Mouse (Mus musculus): ENCODE results near the gene Dlg4. TPM values are rescaled to one million over a fixed set of nuclear protein-coding genes. Genes with fewer than 3 reads are reported as not detected.

The Dlg4 gene
- polyA plus RNA-seq, 1 experiment from 2014 or later: 13.2 TPM

DNA sequence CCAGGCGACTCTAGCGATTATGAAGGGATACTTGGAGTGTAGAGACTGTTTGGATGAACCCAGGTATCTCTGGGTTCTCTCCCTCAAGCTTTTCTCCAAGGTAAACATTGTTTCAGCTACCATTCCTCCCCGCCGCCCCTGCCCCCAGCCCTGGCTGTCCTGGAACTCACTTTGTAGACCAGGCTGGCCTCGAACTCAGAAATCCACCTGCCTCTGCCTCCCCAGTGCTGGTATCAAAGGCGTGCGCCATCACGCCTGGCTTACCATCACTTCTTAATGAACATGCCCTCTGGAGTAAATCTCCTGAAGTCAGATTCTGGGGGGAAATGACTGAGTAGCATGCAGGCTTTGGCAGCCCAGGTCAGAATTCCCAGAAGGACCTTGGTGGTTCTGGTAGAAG, 34.5 kb upstream of the Dlg4 start, which contains the start of gene Elp5:
TSS of gene Elp5 (minus strand) at position 293 of the 400 bp plus-strand sequence.
- H3K4me3 ChIP-seq (ENCODE audit: low read length): peak within 1 kb of the TSS; percentile 100
- peaks cover 15% of the 10 kb centered on the region for H3K4me1 ChIP-seq (ENCODE audit: control insufficient read depth, insufficient read depth, low read length)
- ATAC-seq (ENCODE audit: low FRiP score, low TSS enrichment): no peak
- H3K27me3 ChIP-seq (ENCODE audit: control insufficient read depth, insufficient read depth, low read length): no peaks in the 10 kb centered on the region
- peak within 1 kb of the TSS; percentile 99 for H3K27ac ChIP-seq (ENCODE audit: low read depth, low read length)
- no peaks in the 10 kb centered on the region for H3K9me3 ChIP-seq (ENCODE audit: control insufficient read depth, low read length)
- WGBS: 44% methylated on average over 8 of the region's 8 CpGs
- peak within 1 kb of the TSS; percentile 99 for H3K9ac ChIP-seq (ENCODE audit: low read depth, low read length)
- H3K4me2 ChIP-seq (replicated peaks; ENCODE audit: low read depth, low read length): peak within 1 kb of the TSS; percentile 90
- peaks cover 44% of the 10 kb centered on the region for H3K36me3 ChIP-seq (ENCODE audit: control insufficient read depth, insufficient read depth, low read length)

DNA sequence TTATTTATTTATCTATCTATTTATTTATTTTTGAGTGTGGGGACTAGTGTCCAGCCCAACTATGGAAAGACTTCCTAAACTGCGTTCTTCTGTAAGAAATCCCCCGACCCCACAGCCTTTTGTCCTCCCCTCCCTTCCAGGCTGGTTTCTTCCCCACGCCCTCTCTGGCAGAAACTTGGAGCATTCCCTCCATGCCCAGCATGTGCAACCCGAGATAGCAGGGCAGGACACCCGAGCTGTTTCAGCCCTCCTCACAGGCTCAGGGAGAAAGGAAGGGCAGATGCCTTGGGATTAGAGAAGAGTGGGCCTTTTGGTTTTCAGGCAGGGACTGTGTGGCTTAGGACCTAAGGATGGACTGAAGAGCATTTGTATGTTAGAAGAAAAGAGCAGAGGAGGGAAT, 33.9 kb upstream of the Dlg4 start:
- Histone ChIP-seq H3K4me3 (ENCODE audit: low read length) (peak overlapping the region; percentile 100), H3K4me1 (ENCODE audit: control insufficient read depth, insufficient read depth, low read length) (peaks cover 15% of the 10 kb centered on the region), H3K36me3 (ENCODE audit: control insufficient read depth, insufficient read depth, low read length) (peaks cover 47% of the 10 kb centered on the region), H3K27me3 (ENCODE audit: control insufficient read depth, insufficient read depth, low read length) (no peaks in the 10 kb centered on the region), H3K9ac (ENCODE audit: low read depth, low read length) (peak overlapping the region; percentile 99; the same call in 1 of the 2 replicates), H3K4me2 (replicated peaks; ENCODE audit: low read depth, low read length) (peak overlapping the region; percentile 90), H3K9me3 (ENCODE audit: control insufficient read depth, low read length) (no peaks in the 10 kb centered on the region), H3K27ac (ENCODE audit: low read depth, low read length) (no peak overlapping the region)
- no peak for ATAC-seq (ENCODE audit: low FRiP score, low TSS enrichment)
- WGBS: 14% methylated on average over 5 of the region's 5 CpGs

GRCm38 (mm10) chr11:69983377-69983776, 33.4 kb upstream of the Dlg4 start:
- no peak for ATAC-seq (ENCODE audit: low FRiP score, low TSS enrichment)
- peaks cover 50% of the 10 kb centered on the region for H3K36me3 ChIP-seq (ENCODE audit: control insufficient read depth, insufficient read depth, low read length)
- peak overlapping the region; percentile 99; the same call in 1 of the 2 replicates for H3K9ac ChIP-seq (ENCODE audit: low read depth, low read length)
- H3K9me3 ChIP-seq (ENCODE audit: control insufficient read depth, low read length): no peaks in the 10 kb centered on the region
- H3K27ac ChIP-seq (ENCODE audit: low read depth, low read length): no peak overlapping the region
- H3K4me1 ChIP-seq (ENCODE audit: control insufficient read depth, insufficient read depth, low read length): peaks cover 15% of the 10 kb centered on the region
- 79% methylated on average over 4 of the region's 4 CpGs for WGBS
- H3K27me3 ChIP-seq (ENCODE audit: control insufficient read depth, insufficient read depth, low read length): no peaks in the 10 kb centered on the region
- H3K4me3 ChIP-seq (ENCODE audit: low read length): peak overlapping the region; percentile 100; the same call in 1 of the 2 replicates
- H3K4me2 ChIP-seq (replicated peaks; ENCODE audit: low read depth, low read length): peak overlapping the region; percentile 90; the same call in 1 of the 2 replicates

DNA sequence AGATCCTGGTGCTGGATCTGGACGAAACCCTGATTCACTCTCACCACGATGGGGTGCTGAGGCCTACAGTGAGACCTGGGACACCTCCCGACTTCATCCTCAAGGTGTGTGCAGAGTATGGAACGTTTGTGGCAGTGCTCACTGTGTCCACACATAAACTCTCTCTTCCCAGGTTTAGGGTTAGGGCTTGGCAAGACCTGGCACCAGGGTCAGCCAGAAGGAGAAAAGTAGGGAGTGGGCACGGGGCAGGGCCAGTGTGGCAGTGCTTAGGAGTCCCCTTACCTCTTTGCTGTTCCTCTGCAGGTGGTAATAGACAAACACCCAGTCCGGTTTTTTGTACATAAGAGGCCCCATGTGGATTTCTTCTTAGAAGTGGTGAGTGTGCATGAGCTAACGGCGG, 32.3 kb upstream of the Dlg4 start:
- H3K27ac ChIP-seq (ENCODE audit: low read depth, low read length): no peak overlapping the region
- no peak overlapping the region for H3K4me3 ChIP-seq (ENCODE audit: low read length)
- no peak overlapping the region for H3K4me2 ChIP-seq (replicated peaks; ENCODE audit: low read depth, low read length)
- H3K4me1 ChIP-seq (ENCODE audit: control insufficient read depth, insufficient read depth, low read length): peaks cover 15% of the 10 kb centered on the region
- no peak overlapping the region for H3K9ac ChIP-seq (ENCODE audit: low read depth, low read length)
- no peaks in the 10 kb centered on the region for H3K27me3 ChIP-seq (ENCODE audit: control insufficient read depth, insufficient read depth, low read length)
- H3K9me3 ChIP-seq (ENCODE audit: control insufficient read depth, low read length): no peaks in the 10 kb centered on the region
- peaks cover 57% of the 10 kb centered on the region for H3K36me3 ChIP-seq (ENCODE audit: control insufficient read depth, insufficient read depth, low read length)
- ATAC-seq (ENCODE audit: low FRiP score, low TSS enrichment): no peak
- 89% methylated on average over 8 of the region's 8 CpGs for WGBS

DNA sequence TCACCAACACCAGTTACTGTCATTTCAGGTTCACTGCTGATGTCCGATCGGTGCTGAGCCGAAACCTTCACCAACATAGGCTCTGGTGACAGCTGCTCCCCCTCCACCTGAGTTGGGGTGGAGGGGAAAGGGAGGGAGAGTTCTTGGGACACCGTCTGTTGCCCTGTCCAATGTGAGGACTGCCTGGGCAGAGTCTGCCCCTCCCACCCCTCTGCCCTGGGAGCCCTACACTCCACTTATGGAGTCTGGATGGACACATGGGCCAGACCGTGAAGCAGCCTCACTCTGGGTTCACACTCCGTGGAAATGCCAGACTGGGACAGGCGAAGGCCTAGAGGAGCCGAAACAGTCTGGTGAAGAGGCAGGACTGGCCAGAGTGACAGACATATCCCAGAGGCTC, 26.8 kb upstream of the Dlg4 start:
- H3K4me1 ChIP-seq (ENCODE audit: control insufficient read depth, insufficient read depth, low read length): peaks cover 9% of the 10 kb centered on the region
- no peaks in the 10 kb centered on the region for H3K27me3 ChIP-seq (ENCODE audit: control insufficient read depth, insufficient read depth, low read length)
- H3K9me3 ChIP-seq (ENCODE audit: control insufficient read depth, low read length): no peaks in the 10 kb centered on the region
- no peak for ATAC-seq (ENCODE audit: low FRiP score, low TSS enrichment)
- peaks cover 72% of the 10 kb centered on the region for H3K36me3 ChIP-seq (ENCODE audit: control insufficient read depth, insufficient read depth, low read length)
- H3K9ac ChIP-seq (ENCODE audit: low read depth, low read length): no peak overlapping the region
- 88% methylated on average over 8 of the region's 8 CpGs for WGBS
- H3K4me2 ChIP-seq (replicated peaks; ENCODE audit: low read depth, low read length): no peak overlapping the region
- no peak overlapping the region for H3K4me3 ChIP-seq (ENCODE audit: low read length)
- peak overlapping the region; percentile 11; the same call in 1 of the 2 replicates for H3K27ac ChIP-seq (ENCODE audit: low read depth, low read length)

- peak; percentile 68 for ATAC-seq (ENCODE audit: low FRiP score, low TSS enrichment)
- Histone ChIP-seq H3K4me1 (ENCODE audit: control insufficient read depth, insufficient read depth, low read length) (peaks cover 9% of the 10 kb centered on the region), H3K9me3 (ENCODE audit: control insufficient read depth, low read length) (no peaks in the 10 kb centered on the region), H3K4me3 (ENCODE audit: low read length) (peak within 1 kb of the TSS; percentile 85), H3K27me3 (ENCODE audit: control insufficient read depth, insufficient read depth, low read length) (no peaks in the 10 kb centered on the region), H3K4me2 (replicated peaks; ENCODE audit: low read depth, low read length) (peak within 1 kb of the TSS; percentile 61), H3K9ac (ENCODE audit: low read depth, low read length) (peak within 1 kb of the TSS; percentile 87), H3K36me3 (ENCODE audit: control insufficient read depth, insufficient read depth, low read length) (peaks cover 62% of the 10 kb centered on the region), H3K27ac (ENCODE audit: low read depth, low read length) (peak within 1 kb of the TSS; percentile 91)
- WGBS: under 1% methylated on average over 40 of the region's 40 CpGs
Measured at GRCm38 (mm10) chr11:69990850-69991691, 25.7 kb upstream of the Dlg4 start, which contains the start of gene Gabarap. Gene Gabarap (plus strand): TSS chr11:69991143.

DNA sequence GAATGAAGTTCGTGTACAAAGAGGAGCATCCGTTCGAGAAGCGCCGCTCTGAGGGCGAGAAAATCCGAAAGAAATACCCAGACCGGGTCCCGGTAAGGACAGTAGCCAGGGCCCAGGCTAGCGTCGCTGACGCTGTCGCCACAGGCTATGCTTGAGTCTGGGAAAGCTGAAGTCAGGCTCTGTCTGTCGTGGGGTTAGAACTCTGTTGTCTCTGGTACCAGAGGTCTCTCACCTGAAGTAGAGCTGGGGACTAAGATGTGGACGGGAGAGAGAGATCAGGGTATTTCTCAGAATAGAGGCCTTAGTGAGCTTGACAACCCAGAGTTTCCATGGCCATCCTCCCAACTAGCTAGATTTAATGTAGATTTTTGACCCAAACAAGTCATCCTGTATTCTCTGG, 25.0 kb upstream of the Dlg4 start:
- Histone ChIP-seq H3K9me3 (ENCODE audit: control insufficient read depth, low read length) (no peaks in the 10 kb centered on the region), H3K27me3 (ENCODE audit: control insufficient read depth, insufficient read depth, low read length) (no peaks in the 10 kb centered on the region), H3K4me1 (ENCODE audit: control insufficient read depth, insufficient read depth, low read length) (peaks cover 9% of the 10 kb centered on the region), H3K4me2 (replicated peaks; ENCODE audit: low read depth, low read length) (peak overlapping the region; percentile 61), H3K36me3 (ENCODE audit: control insufficient read depth, insufficient read depth, low read length) (peaks cover 56% of the 10 kb centered on the region), H3K27ac (ENCODE audit: low read depth, low read length) (peak overlapping the region; percentile 91), H3K9ac (ENCODE audit: low read depth, low read length) (peak overlapping the region; percentile 87), H3K4me3 (ENCODE audit: low read length) (peak overlapping the region; percentile 85)
- ATAC-seq (ENCODE audit: low FRiP score, low TSS enrichment): no peak
- 1% methylated on average over 15 of the region's 15 CpGs for WGBS

- no peak for ATAC-seq (ENCODE audit: low FRiP score, low TSS enrichment)
- H3K4me1 ChIP-seq (ENCODE audit: control insufficient read depth, insufficient read depth, low read length): peaks cover 10% of the 10 kb centered on the region
- H3K9ac ChIP-seq (ENCODE audit: low read depth, low read length): peak overlapping the region; percentile 87; the same call in 1 of the 2 replicates
- peaks cover 49% of the 10 kb centered on the region for H3K36me3 ChIP-seq (ENCODE audit: control insufficient read depth, insufficient read depth, low read length)
- H3K4me2 ChIP-seq (replicated peaks; ENCODE audit: low read depth, low read length): peak overlapping the region; percentile 61
- H3K27me3 ChIP-seq (ENCODE audit: control insufficient read depth, insufficient read depth, low read length): no peaks in the 10 kb centered on the region
- no peaks in the 10 kb centered on the region for H3K9me3 ChIP-seq (ENCODE audit: control insufficient read depth, low read length)
- 81% methylated on average over 10 of the region's 10 CpGs for WGBS
- H3K27ac ChIP-seq (ENCODE audit: low read depth, low read length): no peak overlapping the region
- peak overlapping the region; percentile 85 for H3K4me3 ChIP-seq (ENCODE audit: low read length)
Measured at GRCm38 (mm10) chr11:69992396-69992795, 24.3 kb upstream of the Dlg4 start.

DNA sequence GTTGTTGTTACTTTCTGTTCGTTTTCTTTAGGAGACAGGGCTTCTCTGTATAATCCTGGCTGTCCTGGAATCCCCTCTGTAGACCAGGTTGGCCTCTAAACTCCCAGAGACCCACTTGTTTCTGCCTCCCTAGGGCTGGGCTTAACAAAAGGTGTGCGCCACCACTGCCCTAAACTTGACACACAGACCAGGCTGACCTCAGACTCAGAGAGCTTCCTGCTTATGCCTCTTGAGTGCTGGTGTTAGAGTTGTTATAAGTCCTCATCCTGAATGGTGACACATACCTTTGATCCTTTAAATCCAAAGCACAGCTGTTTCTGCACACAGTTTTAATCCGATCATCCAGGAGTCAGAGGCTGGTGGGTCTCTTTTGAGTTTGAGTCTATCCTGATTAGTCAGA, 23.8 kb upstream of the Dlg4 start:
- H3K27me3 ChIP-seq (ENCODE audit: control insufficient read depth, insufficient read depth, low read length): no peaks in the 10 kb centered on the region
- H3K4me2 ChIP-seq (replicated peaks; ENCODE audit: low read depth, low read length): no peak overlapping the region; the same call in 1 of the 2 replicates
- ATAC-seq (ENCODE audit: low FRiP score, low TSS enrichment): no peak
- H3K9ac ChIP-seq (ENCODE audit: low read depth, low read length): 0 out of 2 replicates have a peak overlapping the region, but pooled peaks have one; percentile 87
- H3K4me1 ChIP-seq (ENCODE audit: control insufficient read depth, insufficient read depth, low read length): peaks cover 15% of the 10 kb centered on the region
- 90% methylated on average over 3 of the region's 3 CpGs for WGBS
- no peaks in the 10 kb centered on the region for H3K9me3 ChIP-seq (ENCODE audit: control insufficient read depth, low read length)
- H3K36me3 ChIP-seq (ENCODE audit: control insufficient read depth, insufficient read depth, low read length): peaks cover 49% of the 10 kb centered on the region
- peak overlapping the region; percentile 85; the same call in 1 of the 2 replicates for H3K4me3 ChIP-seq (ENCODE audit: low read length)
- no peak overlapping the region for H3K27ac ChIP-seq (ENCODE audit: low read depth, low read length)

Measured in kidney, embryonic 14.5 days (tissue).